Mouse (Mus musculus): ENCODE results near the gene Tcte1. TPM values are rescaled to one million over a fixed set of nuclear protein-coding genes. Genes with fewer than 3 reads are reported as not detected.

The Tcte1 gene
- polyA plus RNA-seq, 1 experiment from 2014 or later: 3.0 TPM

GRCm38 (mm10) chr17:45517135-45517534 lies 6.1 kb upstream of the Tcte1 start:
- H3K4me1 ChIP-seq (replicated peaks): peaks cover 12% of the 10 kb centered on the region; the same call in 1 of the 2 replicates
- no peaks in the 10 kb centered on the region for H3K27me3 ChIP-seq
- no peak overlapping the region for H3K4me3 ChIP-seq
- H3K4me2 ChIP-seq: no peak overlapping the region
- no peak overlapping the region for H3K27ac ChIP-seq
- peak overlapping the region; percentile 36; the same call in 1 of the 2 replicates for H3K9ac ChIP-seq
- WGBS: 93% methylated on average over 21 of the region's 21 CpGs
- peak; percentile 8; the same call in 1 of the 2 replicates for ATAC-seq (ENCODE audit: low FRiP score)
- no peaks in the 10 kb centered on the region for H3K9me3 ChIP-seq
- peaks cover 30% of the 10 kb centered on the region for H3K36me3 ChIP-seq

- WGBS: 93% methylated on average over 28 of the region's 28 CpGs
- no peak overlapping the region for H3K4me3 ChIP-seq
- ATAC-seq (ENCODE audit: low FRiP score): no peak
- no peaks in the 10 kb centered on the region for H3K27me3 ChIP-seq
- H3K27ac ChIP-seq: no peak overlapping the region
- H3K4me1 ChIP-seq (replicated peaks): peaks cover 17% of the 10 kb centered on the region
- no peak overlapping the region for H3K9ac ChIP-seq
- H3K36me3 ChIP-seq: peaks cover 30% of the 10 kb centered on the region
- no peak overlapping the region for H3K4me2 ChIP-seq
- H3K9me3 ChIP-seq: no peaks in the 10 kb centered on the region
Measured at GRCm38 (mm10) chr17:45517549-45518215, 5.6 kb upstream of the Tcte1 start.

- peak overlapping the region; percentile 24; the same call in 1 of the 2 replicates for H3K9ac ChIP-seq
- peaks cover 30% of the 10 kb centered on the region for H3K36me3 ChIP-seq
- peaks cover 4% of the 10 kb centered on the region for H3K27me3 ChIP-seq
- 79% methylated on average over 12 of the region's 12 CpGs for WGBS
- peaks cover 28% of the 10 kb centered on the region for H3K4me1 ChIP-seq (replicated peaks)
- ATAC-seq (ENCODE audit: low FRiP score): no peak
- no peak overlapping the region for H3K27ac ChIP-seq
- H3K4me3 ChIP-seq: no peak overlapping the region
- H3K4me2 ChIP-seq: no peak overlapping the region
- no peaks in the 10 kb centered on the region for H3K9me3 ChIP-seq
Measured at GRCm38 (mm10) chr17:45518766-45519475, 4.3 kb upstream of the Tcte1 start.

GRCm38 (mm10) chr17:45520136-45520535 lies 3.1 kb upstream of the Tcte1 start:
- Histone ChIP-seq H3K36me3 (peaks cover 30% of the 10 kb centered on the region), H3K9ac (no peak overlapping the region), H3K4me3 (no peak overlapping the region), H3K9me3 (no peaks in the 10 kb centered on the region), H3K27me3 (peaks cover 16% of the 10 kb centered on the region), H3K27ac (no peak overlapping the region), H3K4me1 (replicated peaks) (peaks cover 28% of the 10 kb centered on the region), H3K4me2 (no peak overlapping the region)
- ATAC-seq (ENCODE audit: low FRiP score): no peak
- 79% methylated on average over 11 of the region's 11 CpGs for WGBS

- peaks cover 7% of the 10 kb centered on the region for H3K36me3 ChIP-seq
- peaks cover 45% of the 10 kb centered on the region for H3K27me3 ChIP-seq
- H3K9me3 ChIP-seq: no peaks in the 10 kb centered on the region
- H3K4me2 ChIP-seq: no peak overlapping the region
- no peak overlapping the region for H3K4me3 ChIP-seq
- ATAC-seq (ENCODE audit: low FRiP score): no peak
- peaks cover 17% of the 10 kb centered on the region for H3K4me1 ChIP-seq (replicated peaks)
- H3K27ac ChIP-seq: no peak overlapping the region
- no peak overlapping the region for H3K9ac ChIP-seq
- 62% methylated on average over 4 of the region's 4 CpGs for WGBS
Measured at GRCm38 (mm10) chr17:45524961-45525360, 1.7 kb downstream of the Tcte1 start.

- H3K9ac ChIP-seq: no peak overlapping the region
- no peaks in the 10 kb centered on the region for H3K9me3 ChIP-seq
- no peaks in the 10 kb centered on the region for H3K36me3 ChIP-seq
- H3K4me1 ChIP-seq (replicated peaks): peaks cover 17% of the 10 kb centered on the region
- no peak overlapping the region for H3K4me3 ChIP-seq
- 23% methylated on average over 5 of the region's 5 CpGs for WGBS
- H3K27me3 ChIP-seq: peaks cover 53% of the 10 kb centered on the region
- H3K27ac ChIP-seq: no peak overlapping the region
- ATAC-seq (ENCODE audit: low FRiP score): no peak
- no peak overlapping the region for H3K4me2 ChIP-seq
Measured at GRCm38 (mm10) chr17:45526571-45526970, 3.3 kb downstream of the Tcte1 start.

- no peaks in the 10 kb centered on the region for H3K4me1 ChIP-seq (replicated peaks)
- no peaks in the 10 kb centered on the region for H3K9me3 ChIP-seq
- peaks cover 70% of the 10 kb centered on the region for H3K27me3 ChIP-seq
- peak; percentile 60; the same call in 1 of the 2 replicates for ATAC-seq (ENCODE audit: low FRiP score)
- H3K36me3 ChIP-seq: no peaks in the 10 kb centered on the region
- no peak overlapping the region for H3K9ac ChIP-seq
- H3K27ac ChIP-seq: 0 out of 2 replicates have a peak overlapping the region, but pooled peaks have one; percentile 12
- no peak overlapping the region for H3K4me3 ChIP-seq
- 50% methylated on average over 13 of the region's 13 CpGs for WGBS
- no peak overlapping the region for H3K4me2 ChIP-seq
Measured at GRCm38 (mm10) chr17:45530346-45530782, 7.1 kb downstream of the Tcte1 start.

GRCm38 (mm10) chr17:45532896-45533295 lies 9.7 kb downstream of the Tcte1 start:
- H3K9ac ChIP-seq: no peak overlapping the region
- H3K9me3 ChIP-seq: no peaks in the 10 kb centered on the region
- H3K36me3 ChIP-seq: no peaks in the 10 kb centered on the region
- ATAC-seq (ENCODE audit: low FRiP score): no peak
- no peak overlapping the region for H3K4me2 ChIP-seq
- WGBS: 65% methylated on average over 15 of the region's 15 CpGs
- no peak overlapping the region for H3K4me3 ChIP-seq
- H3K4me1 ChIP-seq (replicated peaks): no peaks in the 10 kb centered on the region
- H3K27ac ChIP-seq: no peak overlapping the region
- peaks cover 76% of the 10 kb centered on the region for H3K27me3 ChIP-seq

- H3K9me3 ChIP-seq: no peaks in the 10 kb centered on the region
- H3K9ac ChIP-seq: no peak overlapping the region
- no peak overlapping the region for H3K4me2 ChIP-seq
- no peaks in the 10 kb centered on the region for H3K4me1 ChIP-seq (replicated peaks)
- no peaks in the 10 kb centered on the region for H3K36me3 ChIP-seq
- H3K4me3 ChIP-seq: no peak overlapping the region
- ATAC-seq (ENCODE audit: low FRiP score): no peak
- peaks cover 81% of the 10 kb centered on the region for H3K27me3 ChIP-seq
- H3K27ac ChIP-seq: no peak overlapping the region
- WGBS: 15% methylated on average over 5 of the region's 5 CpGs
Measured at GRCm38 (mm10) chr17:45536264-45536663, 13.0 kb downstream of the Tcte1 start.

GRCm38 (mm10) chr17:45538394-45538793 lies 15.2 kb downstream of the Tcte1 start:
- H3K4me1 ChIP-seq (replicated peaks): peaks cover 4% of the 10 kb centered on the region; the same call in 1 of the 2 replicates
- no peak overlapping the region for H3K4me2 ChIP-seq
- no peaks in the 10 kb centered on the region for H3K9me3 ChIP-seq
- H3K36me3 ChIP-seq: no peaks in the 10 kb centered on the region
- no peak for ATAC-seq (ENCODE audit: low FRiP score)
- 67% methylated on average over 4 of the region's 4 CpGs for WGBS
- no peak overlapping the region for H3K4me3 ChIP-seq
- H3K27ac ChIP-seq: no peak overlapping the region
- no peak overlapping the region for H3K9ac ChIP-seq
- peaks cover 78% of the 10 kb centered on the region for H3K27me3 ChIP-seq

GRCm38 (mm10) chr17:45539664-45540063 lies 16.4 kb downstream of the Tcte1 start:
- peaks cover 78% of the 10 kb centered on the region for H3K27me3 ChIP-seq

GRCm38 (mm10) chr17:45542129-45542528 lies 18.9 kb downstream of the Tcte1 start:
- ATAC-seq (ENCODE audit: low FRiP score): no peak; the same call in 1 of the 2 replicates
- WGBS: 39% methylated on average over 6 of the region's 6 CpGs
- H3K27me3 ChIP-seq: peaks cover 79% of the 10 kb centered on the region
- H3K9ac ChIP-seq: no peak overlapping the region
- H3K36me3 ChIP-seq: peaks cover 26% of the 10 kb centered on the region
- H3K27ac ChIP-seq: no peak overlapping the region
- peaks cover 37% of the 10 kb centered on the region for H3K4me1 ChIP-seq (replicated peaks)
- H3K9me3 ChIP-seq: no peaks in the 10 kb centered on the region
- no peak overlapping the region for H3K4me2 ChIP-seq
- no peak overlapping the region for H3K4me3 ChIP-seq

More at GRCm38 (mm10) chr17:45539664-45540063, 16.4 kb downstream of the Tcte1 start:
- peaks cover 17% of the 10 kb centered on the region for H3K4me1 ChIP-seq (replicated peaks)
- peaks cover 3% of the 10 kb centered on the region for H3K36me3 ChIP-seq
- ATAC-seq (ENCODE audit: low FRiP score): no peak
- no peaks in the 10 kb centered on the region for H3K9me3 ChIP-seq
- H3K9ac ChIP-seq: no peak overlapping the region
- H3K27ac ChIP-seq: no peak overlapping the region
- WGBS: 81% methylated on average over 21 of the region's 21 CpGs
- no peak overlapping the region for H3K4me3 ChIP-seq
- H3K4me2 ChIP-seq: no peak overlapping the region

Data from hindbrain, embryonic 13.5 days (tissue).